Mouse (Mus musculus): ENCODE results near the gene Thoc3.
"Not testable (repeated sequence)": the region's sequence is repeated elsewhere in the genome, so short reads cannot be mapped to it uniquely, and the experiment has no call there.

Thoc3 gene

DNA sequence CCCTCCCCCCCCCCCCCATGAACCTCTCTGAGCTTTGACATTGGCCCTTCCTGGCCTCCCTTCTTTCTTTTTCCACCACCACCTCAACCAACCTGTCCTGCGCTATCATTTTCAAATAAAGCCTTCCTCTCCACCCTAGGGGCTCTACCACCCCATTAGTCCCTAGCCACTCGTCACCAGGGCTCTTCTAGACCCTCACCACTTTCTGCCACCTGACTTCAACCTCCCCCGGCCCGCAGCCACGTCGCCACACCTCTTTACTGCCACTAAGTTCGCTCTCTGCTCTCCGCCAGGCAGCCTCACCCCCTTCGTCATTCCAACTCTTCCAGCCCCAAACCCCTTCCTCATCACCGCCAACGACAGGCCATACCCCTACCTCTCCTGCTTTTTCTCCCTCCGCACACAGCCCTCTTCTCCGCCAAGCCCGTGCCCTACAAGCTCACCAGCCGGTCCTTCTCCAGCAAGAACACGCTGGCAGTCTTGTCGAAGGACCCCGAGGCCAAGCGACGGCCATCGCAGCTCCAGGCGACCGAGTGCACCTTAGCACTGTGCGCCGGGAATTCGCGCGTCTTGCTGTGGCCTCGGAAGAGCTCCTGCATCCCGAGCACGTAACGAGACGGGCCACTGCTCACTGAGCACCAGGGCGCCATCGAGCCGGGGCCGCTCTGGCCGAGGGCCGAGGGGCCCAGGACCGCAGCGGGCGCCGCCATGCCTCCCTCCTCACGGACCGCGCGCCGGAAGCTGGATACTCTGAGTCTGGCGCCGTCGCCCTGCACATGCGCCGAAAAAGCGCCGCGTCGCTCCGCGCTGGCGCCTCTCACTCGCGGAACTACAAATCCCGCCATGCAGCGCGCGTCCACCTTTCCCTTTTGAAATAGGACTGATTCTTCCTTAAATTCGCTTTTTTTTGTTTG, at the start of gene Thoc3:
Gene Thoc3, minus strand, starts transcription at position 752 of the 914 bp plus-strand sequence.
- peak; percentile 92 for DNase-seq

GRCm38 (mm10) chr13:54505920-54506319, 37.3 kb upstream of the Thoc3 start:
- no peak for DNase-seq

DNA sequence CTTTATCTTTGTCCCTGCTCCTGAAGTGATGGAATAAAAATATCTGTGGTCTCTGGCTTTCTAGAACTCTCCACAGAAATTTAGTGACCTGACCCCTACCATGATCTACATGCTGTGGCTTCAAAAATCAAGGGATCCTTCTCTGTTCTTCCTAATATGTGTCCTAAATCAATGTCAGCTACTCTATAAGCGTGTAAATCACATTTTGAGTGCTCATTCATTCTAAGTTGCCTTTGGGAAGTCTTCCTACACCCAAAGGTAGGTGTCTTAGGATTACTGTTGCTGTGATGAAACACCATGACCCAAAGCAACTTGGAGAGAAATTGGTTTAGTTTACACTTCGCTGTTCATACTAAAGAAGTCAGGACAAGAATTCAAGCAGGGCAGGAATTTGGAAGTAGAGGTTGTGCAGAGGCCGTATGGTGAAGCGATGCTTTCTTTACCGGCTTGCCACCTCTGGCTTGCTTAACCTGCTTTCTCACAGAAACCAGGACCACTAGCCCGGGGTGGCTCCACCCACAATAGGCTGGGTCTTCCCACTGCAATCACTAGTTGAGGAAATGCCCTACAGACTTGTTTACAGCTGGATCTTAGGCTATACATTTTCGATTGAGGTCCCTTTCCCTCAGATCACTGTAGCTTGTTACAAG, 36.1 kb upstream of the Thoc3 start:
- no peak for DNase-seq

GRCm38 (mm10) chr13:54503604-54504521, 35.2 kb upstream of the Thoc3 start, which contains the start of gene Simc1:
Simc1 (plus strand) TSS chr13:54503779.
- DNase-seq, result peak; percentile 87

GRCm38 (mm10) chr13:54503278-54503603, 34.6 kb upstream of the Thoc3 start:
- DNase-seq, result no peak

DNA sequence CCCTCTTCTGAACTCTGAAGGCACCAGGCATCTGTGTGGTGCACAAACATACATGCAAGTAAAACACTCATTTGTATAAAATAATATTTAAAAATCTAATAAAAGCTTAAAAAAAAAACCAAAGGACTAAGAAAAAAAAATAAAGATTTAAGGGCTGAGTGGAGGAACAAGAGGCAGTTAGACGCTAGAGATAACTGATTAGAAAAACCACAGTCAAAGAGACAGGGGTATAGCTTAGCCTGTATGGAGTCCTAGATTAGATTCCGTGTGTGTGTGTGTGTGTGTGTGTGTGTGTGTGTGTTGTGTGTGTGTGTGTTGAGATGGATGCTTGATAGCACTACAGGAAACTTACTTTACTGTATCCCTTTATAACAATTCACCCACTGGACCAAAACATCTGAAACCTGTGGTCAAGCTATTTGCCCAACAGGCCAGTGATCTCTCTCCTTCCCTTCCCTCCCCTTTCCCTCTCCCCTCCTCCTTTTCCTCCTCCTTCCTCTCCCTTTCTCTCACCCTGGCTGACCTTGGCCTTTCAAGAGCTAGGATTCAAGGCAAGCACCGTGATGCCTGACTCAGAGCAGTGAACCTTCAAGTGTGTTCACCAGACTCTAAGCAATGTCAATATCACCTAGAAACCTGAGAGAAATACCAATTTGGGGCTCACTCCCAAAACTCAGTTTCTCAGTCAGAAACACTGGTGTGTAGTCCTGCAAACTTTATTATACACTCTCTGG, 33.5 kb upstream of the Thoc3 start:
- DNase-seq, result no peak

- no peak for DNase-seq
These were observed 32.7 kb upstream of the Thoc3 start for GRCm38 (mm10) chr13:54501352-54501751.

DNA sequence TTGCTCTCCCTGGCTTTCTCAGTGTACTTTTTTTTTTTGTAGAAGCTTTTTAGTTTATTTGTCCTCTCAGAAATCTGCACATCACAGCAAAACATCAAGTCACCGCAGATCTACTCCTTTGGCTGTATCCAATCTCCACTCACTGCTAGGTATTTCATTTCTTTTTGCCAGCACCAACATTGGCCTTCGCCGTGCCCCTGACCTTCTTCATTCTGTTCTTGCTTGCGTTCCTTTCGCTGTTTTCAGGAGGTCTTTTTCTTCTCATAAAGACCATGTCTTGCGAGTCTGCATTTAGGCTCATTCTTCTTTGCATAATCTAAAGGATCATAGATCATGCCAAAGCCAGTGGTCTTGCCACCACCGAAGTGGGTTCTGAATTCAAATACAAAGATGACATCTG, 30.9 kb upstream of the Thoc3 start:
- not testable (repeated sequence) for DNase-seq

DNA sequence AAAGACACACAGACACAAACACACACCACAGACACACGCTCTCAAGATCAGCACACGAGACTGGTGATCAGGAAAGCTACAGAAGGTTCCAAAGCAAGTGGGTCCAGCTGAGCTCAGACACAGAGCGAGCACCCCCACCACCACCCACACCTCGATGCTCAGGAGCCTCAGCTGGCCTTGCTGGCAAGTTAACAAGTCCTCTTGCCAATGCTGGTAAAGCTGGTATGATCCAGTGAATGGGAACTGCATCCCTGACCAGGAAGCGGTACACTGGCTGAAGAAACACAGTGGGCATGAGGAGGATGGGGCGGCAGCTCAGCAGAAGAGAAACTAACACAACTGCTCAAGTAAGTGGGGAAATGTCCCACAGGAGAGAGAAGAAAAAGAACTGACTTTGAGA, 22.7 kb upstream of the Thoc3 start:
- no peak for DNase-seq

DNA sequence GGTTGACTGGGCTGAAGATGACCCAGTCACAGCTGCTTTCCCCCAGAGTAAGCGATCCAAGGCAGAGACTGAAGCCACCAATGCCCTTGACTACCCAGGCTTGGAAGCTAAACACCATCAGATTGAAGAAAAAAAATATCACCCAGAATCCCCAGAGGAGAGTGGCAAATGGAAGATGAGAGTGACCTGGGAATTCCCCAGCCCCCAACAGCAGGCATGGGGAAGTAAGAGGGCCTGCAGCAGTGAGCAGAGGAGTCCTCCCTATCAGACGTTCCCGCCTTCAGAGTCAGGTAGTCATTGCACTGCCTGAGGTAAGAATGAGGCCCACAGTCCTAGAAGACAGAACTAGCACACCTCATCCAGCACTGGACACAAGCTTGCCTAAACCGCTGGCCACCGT, 21.8 kb upstream of the Thoc3 start:
- DNase-seq, result no peak

- DNase-seq, result peak; percentile 72
These were observed 12.8 kb upstream of the Thoc3 start for GRCm38 (mm10) chr13:54481498-54481897.

GRCm38 (mm10) chr13:54479286-54479685, 10.6 kb upstream of the Thoc3 start:
- no peak for DNase-seq

- no peak for DNase-seq
These were observed 7.1 kb upstream of the Thoc3 start for GRCm38 (mm10) chr13:54475702-54476101.

GRCm38 (mm10) chr13:54474996-54475395, 6.3 kb upstream of the Thoc3 start:
- DNase-seq, result no peak

GRCm38 (mm10) chr13:54471967-54472366, 3.3 kb upstream of the Thoc3 start:
- DNase-seq, result no peak

- DNase-seq, result no peak
These were observed 334 bp upstream of the Thoc3 start for GRCm38 (mm10) chr13:54469012-54469354.

DNA sequence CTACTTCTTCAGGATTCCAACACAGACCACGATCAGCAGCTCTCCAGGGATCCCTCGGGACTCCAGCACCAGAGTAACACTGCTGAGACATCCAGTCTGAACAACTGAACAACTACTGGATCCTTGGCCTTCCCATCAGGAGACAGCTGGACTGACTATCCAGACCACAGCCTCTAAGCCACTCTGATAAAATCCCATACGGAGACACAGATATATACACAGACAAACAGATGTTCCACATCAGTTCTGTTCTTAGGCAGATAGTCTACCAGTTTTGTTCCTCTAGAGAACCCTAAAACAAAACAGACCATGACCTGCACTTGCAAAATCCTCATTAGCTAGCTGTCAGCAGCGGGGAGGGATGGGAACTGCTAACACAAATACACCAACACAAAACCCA, 9.4 kb downstream of the Thoc3 start:
- no peak for DNase-seq

- peak; percentile 52 for DNase-seq
These were observed 11.6 kb downstream of the Thoc3 start for GRCm38 (mm10) chr13:54457062-54457461.

- DNase-seq, result no peak
These were observed 21.0 kb downstream of the Thoc3 start for GRCm38 (mm10) chr13:54447496-54448224.

GRCm38 (mm10) chr13:54446686-54447495, 21.8 kb downstream of the Thoc3 start:
- peak; percentile 87 for DNase-seq

DNA sequence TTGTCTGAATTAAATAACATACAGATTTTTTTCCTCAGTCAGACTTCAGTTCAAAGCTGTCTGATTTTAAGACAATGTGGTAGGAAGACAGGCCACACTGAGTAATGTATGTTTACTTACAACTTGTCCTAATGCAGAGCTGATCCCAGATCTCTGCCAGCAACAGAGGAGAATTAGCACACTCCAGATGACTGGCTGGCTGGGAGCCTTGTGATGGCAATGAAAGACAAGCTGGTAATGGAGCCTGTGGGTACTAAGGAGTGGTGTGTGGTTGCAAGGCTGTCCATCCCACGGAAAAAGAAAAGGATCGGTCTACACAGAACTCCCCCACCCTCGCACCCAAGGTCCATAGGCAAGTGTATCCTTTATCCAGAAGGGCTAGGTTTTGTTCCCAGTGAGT, 25.0 kb downstream of the Thoc3 start:
- DNase-seq, result no peak

All from kidney, adult 18-20 months (tissue).